Mouse (Mus musculus) hindbrain, embryonic 14.5 days (tissue): ENCODE results near the gene Ttll4. TPM values are rescaled to one million over a fixed set of nuclear protein-coding genes. Genes with fewer than 3 reads are reported as not detected.

Experiments used
- polyA plus RNA-seq: library from polyadenylated mRNA; unstranded; fragments of >200 nt; fragmentation: Nextera tagmentation; extraction: Ambion mirVana; gene quantifications from 2 replicates; pipeline ENCODE4 v1.2.1, GENCODE M21; 2014

The Ttll4 gene
- polyA plus RNA-seq, 1 experiment from 2014 or later = 14.7 TPM

Other genes with a start within 250 kb of the Ttll4 start
- 48.3 and 51.4 TPM in 2 replicates for gene Cnot9, start 155.7 kb upstream of the Ttll4 start, polyA plus RNA-seq
- gene Plcd4, start 118.9 kb upstream of the Ttll4 start, polyA plus RNA-seq = 4.9 and 5.6 TPM in 2 replicates
- 26.5 and 26.8 TPM in 2 replicates for gene Usp37, start 117.5 kb upstream of the Ttll4 start, polyA plus RNA-seq
- 8.4 and 10.2 TPM in 2 replicates for gene Zfp142, start 73.5 kb upstream of the Ttll4 start, polyA plus RNA-seq
- gene Bcs1l, start 73.5 kb upstream of the Ttll4 start, polyA plus RNA-seq = 23.1 and 23.3 TPM in 2 replicates
- 10.4 and 11.7 TPM in 2 replicates for gene Rnf25, start 60.3 kb upstream of the Ttll4 start, polyA plus RNA-seq
- 18.3 and 18.8 TPM in 2 replicates for gene Stk36, start 60.3 kb upstream of the Ttll4 start, polyA plus RNA-seq
- gene Cyp27a1, start 51.8 kb downstream of the Ttll4 start, polyA plus RNA-seq = 1.9 and 3.2 TPM in 2 replicates
- gene Prkag3, start 87.5 kb downstream of the Ttll4 start, polyA plus RNA-seq = not detected in 2 replicates
- 4.4 TPM in 2 replicates for gene Wnt6, start 110.1 kb downstream of the Ttll4 start, polyA plus RNA-seq
- gene Wnt10a, start 129.8 kb downstream of the Ttll4 start, polyA plus RNA-seq = 0.13 and 0.21 TPM in 2 replicates
- gene Cdk5r2, start 193.2 kb downstream of the Ttll4 start, polyA plus RNA-seq = 23.3 and 27.4 TPM in 2 replicates
- 5.2 and 5.8 TPM in 2 replicates for gene Fev, start 223.7 kb downstream of the Ttll4 start, polyA plus RNA-seq
- gene Cryba2, start 231.4 kb downstream of the Ttll4 start, polyA plus RNA-seq = 2.0 and 2.1 TPM in 2 replicates